Mouse (Mus musculus) frontal cortex, adult (tissue): ENCODE measurements at regions not wholly inside any gene's neighbourhood (a gene's known extent, or its start where the extent isn't known, plus 50 kb on each side); places are given as distances from the start of the nearest gene placed in this dataset.

Experiments used
- ATAC-seq: cut with Nextera tagmentation; 2 replicates; pipeline ENCODE4 v1.9.2; 2017; ENCODE audit warnings: mild to moderate bottlenecking, moderate library complexity, mixed read lengths; ENCODE audit not compliant: low TSS enrichment

DNA sequence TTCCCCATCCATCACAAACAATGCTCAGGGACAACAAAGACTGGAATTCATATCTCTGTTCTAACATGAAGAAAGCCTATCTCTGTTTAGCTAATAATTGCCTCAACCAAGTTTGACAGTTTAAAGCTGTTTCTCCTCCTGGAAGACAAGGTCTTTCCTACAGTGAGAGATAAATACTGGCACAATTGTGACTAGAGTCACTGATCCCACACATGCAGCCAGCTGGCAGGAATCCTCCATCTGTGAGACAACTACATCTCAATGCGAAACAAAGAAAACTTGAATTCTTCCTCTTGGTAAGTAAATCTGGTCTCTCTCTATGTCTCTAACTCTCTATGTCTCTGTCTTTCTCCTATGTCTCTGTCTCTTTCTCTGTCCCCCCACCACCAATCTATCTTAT lies 239.1 kb upstream of the Nsun2 start:
- ATAC-seq: peak; percentile 62; the same call in 1 of the 2 replicates

DNA sequence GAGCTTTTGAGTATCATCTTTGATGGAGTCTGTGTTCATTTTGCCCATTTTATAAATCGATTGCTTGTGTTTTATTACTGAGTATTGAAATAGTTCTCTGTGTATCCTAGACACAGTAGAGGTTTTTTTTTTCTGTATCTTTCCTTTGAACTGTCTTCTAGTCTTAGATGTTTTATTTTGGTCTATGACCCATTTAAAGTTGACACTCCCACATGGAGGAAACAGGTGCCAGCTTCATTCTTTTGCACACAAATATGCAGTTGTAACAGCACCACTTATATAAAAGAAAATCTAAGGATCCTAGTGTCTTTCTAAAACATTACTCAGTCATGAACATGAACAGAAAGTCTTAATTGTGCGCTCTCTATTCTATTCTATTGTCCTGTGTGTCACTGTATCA lies 230.2 kb upstream of the Nsun2 start:
- peak; percentile 91 for ATAC-seq

DNA sequence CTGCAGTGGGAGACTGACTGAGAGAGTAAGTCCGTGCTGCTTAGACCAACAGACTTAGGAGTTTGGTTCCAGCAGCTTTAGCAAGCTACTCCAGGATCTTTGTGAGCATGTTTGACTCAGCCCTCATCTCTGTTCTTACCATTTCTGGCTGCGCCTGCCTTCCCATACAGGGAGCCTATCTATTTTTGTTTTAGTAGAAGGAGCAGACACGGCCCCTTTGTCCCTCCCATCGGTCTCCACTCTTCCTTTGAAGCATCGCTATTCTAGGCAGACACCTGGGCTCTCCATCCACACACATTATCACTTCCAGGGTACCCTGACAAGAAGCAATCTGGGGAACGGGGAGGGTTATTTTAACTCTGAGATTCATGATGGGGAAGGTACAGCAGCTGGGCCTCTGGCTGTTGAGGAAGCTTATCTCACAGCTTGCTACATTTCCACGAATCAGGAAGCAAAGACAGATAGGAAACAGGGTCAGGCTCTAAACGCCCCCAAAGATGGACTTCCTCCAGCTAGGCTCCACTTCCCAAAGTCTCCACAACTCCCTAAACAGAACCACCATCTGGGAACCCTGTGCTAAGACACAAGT lies 203.0 kb upstream of the Nsun2 start:
- peak; percentile 92 for ATAC-seq

GRCm38 (mm10) chr13:69331537-69332435 lies 201.8 kb upstream of the Nsun2 start:
- ATAC-seq: no peak

DNA sequence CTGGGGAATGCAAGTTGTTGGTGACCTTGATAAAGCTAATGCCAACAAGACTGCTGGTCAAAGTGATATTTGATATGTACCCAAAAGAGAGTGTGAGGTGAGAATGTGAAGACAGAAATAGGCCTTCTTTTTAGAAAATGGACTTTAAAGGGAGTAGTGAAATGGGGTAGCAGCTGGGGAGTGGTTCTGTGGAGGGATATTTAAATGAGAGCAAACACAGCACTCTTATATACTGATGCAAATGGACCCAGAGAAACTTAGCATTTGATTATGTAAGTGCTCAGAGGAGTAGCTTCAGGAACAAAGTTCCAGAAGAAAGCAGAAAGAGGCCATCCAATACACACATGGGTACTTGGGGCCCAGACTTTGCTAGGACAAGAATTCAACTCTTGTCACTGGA lies 189.7 kb upstream of the Nsun2 start:
- peak; percentile 86 for ATAC-seq

- peak; percentile 95 for ATAC-seq
Observed at GRCm38 (mm10) chr13:69357435-69357834, 176.1 kb upstream of the Nsun2 start.

DNA sequence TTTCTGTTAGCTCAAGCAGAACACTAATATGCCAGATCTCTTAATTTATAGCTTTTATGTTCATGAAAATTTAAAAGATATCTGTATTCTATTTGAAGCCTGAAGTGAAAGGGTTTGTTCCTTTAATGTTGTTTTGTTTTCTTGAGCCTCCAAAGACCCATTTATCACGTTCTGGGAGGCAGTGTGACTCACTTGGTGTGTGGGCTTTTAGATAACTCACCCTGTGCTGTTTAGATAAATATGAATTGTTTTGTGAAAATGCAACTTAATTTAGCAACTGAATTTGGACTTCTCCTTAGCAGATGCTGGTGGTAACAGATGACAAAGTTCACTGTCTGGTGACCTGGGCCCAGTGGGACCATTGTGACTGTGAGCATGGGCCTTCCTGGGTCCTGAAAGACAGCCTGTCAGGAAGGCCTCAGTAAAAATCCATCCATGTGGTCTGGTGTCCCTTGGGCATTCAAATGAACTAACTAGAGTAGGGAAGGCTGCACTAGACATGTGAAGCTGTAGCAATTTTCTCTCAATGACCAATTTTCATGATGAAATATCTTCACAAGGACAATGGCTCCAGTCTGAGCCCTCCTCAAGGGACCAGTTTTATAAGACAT lies 167.6 kb upstream of the Nsun2 start:
- no peak for ATAC-seq

- peak; percentile 85 for ATAC-seq
Observed at GRCm38 (mm10) chr13:69373101-69373815, 160.3 kb upstream of the Nsun2 start.

GRCm38 (mm10) chr13:69373816-69374142 lies 159.8 kb upstream of the Nsun2 start:
- no peak for ATAC-seq

GRCm38 (mm10) chr13:69380403-69380802 lies 153.1 kb upstream of the Nsun2 start:
- ATAC-seq: no peak

GRCm38 (mm10) chr13:69384767-69385166 lies 148.8 kb upstream of the Nsun2 start:
- no peak for ATAC-seq

GRCm38 (mm10) chr13:69392917-69393827 lies 140.4 kb upstream of the Nsun2 start:
- ATAC-seq: no peak

DNA sequence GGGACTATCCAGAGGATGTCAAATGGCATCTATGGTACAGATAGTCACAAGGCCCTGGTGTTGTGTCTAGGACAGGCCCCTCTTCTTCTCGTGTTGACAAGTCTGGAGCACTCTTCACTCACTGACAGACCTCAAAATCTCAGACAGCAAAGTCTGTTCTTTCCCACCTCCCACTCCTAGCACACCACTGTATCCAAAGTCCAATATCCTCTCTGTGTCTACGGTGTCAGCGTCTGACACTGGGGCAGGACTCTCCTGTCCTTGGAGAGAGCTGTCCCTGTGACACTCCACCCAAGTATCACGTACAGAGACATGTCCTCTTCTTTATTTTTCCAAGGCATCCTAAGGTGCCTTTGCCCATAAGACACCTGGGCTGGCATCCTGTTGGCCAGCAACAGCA lies 139.0 kb upstream of the Nsun2 start:
- no peak for ATAC-seq

DNA sequence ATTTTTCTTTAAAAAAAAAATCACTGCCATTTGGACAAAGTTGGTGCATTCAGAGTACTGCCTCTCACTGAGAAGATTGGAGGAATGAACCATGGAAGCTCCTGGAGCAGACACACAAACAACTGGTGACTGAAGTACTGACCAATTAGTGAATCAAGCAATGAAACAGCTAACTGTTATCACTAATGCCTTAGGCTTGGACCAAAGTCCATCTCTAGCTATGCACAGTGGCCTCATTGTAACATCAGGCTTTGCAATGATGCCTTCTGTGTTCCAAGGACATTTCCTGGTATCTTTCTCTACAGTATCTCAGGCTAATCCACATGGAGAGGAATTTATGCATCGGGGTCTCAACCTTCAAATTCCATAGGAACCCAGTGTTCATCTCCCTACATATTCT lies 123.2 kb upstream of the Nsun2 start:
- ATAC-seq: no peak

GRCm38 (mm10) chr13:69414813-69415212 lies 118.7 kb upstream of the Nsun2 start:
- ATAC-seq: peak; percentile 74

GRCm38 (mm10) chr13:69416726-69417125 lies 116.8 kb upstream of the Nsun2 start:
- 0 out of 2 replicates have a peak, but pooled peaks have one; percentile 21 for ATAC-seq

DNA sequence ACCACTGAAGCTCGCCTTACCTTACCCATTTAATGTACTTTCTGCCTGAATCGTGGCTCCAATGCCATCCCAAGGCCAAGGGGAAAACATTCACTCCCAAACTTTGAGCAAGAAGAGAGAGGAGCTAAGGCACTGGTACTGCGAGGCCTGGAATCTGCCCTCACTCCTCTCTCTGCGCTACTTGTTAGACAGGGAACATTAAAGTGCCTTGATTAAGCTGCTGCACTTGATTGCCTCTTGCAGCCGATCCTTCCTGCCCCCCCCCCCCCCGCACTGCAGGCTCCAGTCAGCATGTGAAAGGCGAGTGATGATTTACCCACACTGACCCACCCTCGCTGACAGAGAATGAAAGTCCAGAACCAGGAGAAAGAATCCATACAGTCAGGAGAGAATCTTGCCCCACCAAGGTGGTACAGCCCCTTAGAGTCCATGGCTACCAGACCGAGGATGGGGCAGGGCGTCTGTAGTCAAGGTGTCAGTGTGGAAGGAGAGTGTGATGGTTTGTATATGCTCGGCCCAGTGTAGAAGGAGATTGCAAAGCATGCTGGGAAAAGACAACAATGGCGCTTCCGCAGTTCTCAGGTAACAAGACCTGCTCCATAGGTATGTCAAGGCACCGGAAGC lies 115.6 kb upstream of the Nsun2 start:
- ATAC-seq: no peak

DNA sequence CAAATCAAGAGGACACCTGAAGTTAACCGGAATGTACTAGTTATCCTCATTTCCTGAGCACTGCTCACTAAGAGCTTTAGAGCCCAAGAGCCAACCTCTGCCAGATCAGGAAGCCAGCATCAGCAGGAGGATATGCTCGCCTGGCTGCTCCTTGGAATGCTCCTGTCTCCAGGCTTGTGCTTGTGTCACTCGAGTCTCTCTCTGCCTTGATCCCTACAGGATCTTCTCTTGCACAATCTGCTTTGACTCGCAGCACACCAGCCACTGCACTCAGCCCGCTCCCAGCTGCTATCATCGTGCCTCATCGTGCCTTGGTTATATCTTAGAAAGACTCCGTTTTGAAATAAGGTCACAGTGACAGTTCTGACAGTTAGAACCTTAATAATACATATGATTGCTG lies 113.4 kb upstream of the Nsun2 start:
- ATAC-seq: peak; percentile 16; the same call in 1 of the 2 replicates

DNA sequence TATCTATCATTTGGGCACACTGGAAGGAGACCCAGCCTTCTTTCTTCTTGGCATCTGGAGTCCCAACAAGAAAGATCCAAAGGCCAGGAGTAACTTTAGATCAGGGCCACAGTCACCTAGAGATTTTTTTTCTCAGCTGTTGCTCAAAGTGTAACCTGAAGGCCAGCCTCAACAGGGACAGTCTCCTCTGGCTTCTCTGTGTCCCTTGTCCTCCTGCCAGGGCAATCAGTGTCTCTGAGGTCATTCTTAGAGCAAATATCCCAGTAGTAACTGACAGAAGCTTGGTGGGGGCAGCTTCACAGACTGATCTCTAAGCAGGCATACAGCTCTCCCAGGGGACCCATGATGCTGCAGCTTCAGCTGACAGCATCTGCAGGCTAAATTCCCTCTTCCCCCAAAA lies 111.6 kb upstream of the Nsun2 start:
- ATAC-seq: no peak

- no peak for ATAC-seq
Observed at GRCm38 (mm10) chr13:69426117-69426516, 107.4 kb upstream of the Nsun2 start.

DNA sequence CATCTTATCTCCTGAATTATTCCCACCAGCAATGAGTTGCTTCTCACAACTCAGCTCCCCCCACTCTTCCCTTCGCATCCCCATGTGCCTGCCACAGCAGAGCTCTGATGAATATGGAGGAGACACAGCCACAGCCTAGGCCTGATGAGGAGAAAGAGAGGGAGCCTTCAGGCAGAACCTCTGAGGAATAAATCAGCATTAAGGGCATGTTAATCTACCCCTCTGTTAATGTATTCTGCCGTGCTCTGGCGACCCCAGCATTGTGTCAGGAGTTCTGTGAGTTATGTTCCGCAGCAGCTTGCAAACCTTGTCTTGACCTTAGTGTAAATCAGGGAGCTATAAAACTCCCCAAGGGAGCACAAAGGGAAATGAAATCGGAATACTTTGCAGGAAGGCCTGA lies 104.0 kb upstream of the Nsun2 start:
- 0 out of 2 replicates have a peak, but pooled peaks have one; percentile 23 for ATAC-seq
